Mouse (Mus musculus) liver, postnatal 0 days (tissue): Measurements from ENCODE around the gene Prtn3.

Source experiments
- CTCF ChIP-seq: sonication (generic); IDR thresholded peaks from 2 replicates; pipeline ENCODE4 v1.5.1; 2016; ENCODE audit warnings: antibody characterized with exemption, low read depth
- EP300 ChIP-seq: IDR thresholded peaks from 2 replicates; pipeline ENCODE4 v1.6.1; 2016; ENCODE audit warnings: antibody characterized with exemption, low read depth, mild to moderate bottlenecking

DNA sequence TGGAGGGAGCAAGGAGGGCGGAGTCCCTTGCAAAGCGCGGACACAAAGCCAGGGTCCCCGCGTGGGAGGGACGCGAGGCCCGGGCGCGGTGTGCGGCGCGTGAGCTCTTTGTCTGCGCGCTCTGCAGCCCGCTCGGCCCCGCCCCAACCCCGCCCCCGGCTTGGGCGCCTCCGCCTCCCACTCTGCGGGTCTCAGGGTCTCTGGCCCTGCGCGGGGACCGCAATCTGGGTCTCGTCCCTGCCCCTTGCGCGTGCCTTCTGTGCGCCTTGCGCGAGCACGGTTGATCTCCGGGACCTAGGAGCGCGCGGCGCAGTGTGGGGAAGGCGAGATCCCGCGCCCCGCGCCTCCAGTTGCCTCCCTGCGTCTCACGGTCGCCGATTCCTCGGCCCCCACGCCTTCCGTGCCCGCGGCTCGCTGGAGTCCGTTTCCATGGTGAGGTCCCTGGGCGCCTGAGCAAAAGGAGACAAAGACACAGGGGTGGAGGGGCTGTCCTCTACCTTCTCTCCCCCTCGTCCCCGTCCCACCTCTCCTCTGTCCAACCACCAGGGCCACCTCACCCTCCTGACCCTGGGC, at the start of gene Prtn3, which contains the start of gene Plppr3:
- TF ChIP-seq CTCF (no peak), EP300 (no peak)
